Mouse (Mus musculus): ENCODE measurements around the gene Disp1. TPM values are rescaled to one million over a fixed set of nuclear protein-coding genes. Genes with fewer than 3 reads are reported as not detected.

The Disp1 gene
- polyA plus RNA-seq, 1 experiment from 2014 or later = 22.1 TPM

DNA sequence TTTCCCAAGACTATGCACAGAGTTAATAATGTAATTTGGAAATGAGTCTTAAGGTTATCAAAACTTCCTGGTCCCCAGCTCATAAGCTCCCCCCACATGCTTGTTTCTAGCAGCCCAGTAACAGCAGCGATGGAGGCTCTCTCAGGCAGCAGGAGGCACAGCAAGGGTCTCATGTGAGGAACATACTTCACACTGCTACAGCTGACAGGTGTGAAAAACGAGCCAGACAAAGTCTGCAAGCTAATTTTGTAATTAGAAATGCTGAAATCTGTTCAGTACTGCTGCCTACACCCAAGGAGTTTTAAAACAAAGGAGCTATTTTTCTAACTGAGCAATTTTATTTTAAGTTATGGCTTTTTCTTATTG lies 40.3 kb downstream of the Disp1 start:
- Histone ChIP-seq H3K36me3 (no peaks in the 10 kb centered on the region), H3K27ac (0 out of 2 replicates have a peak overlapping the region, but pooled peaks have one; percentile 67), H3K9me3 (no peaks in the 10 kb centered on the region), H3K4me3 (replicated peaks) (no peak overlapping the region), H3K4me1 (replicated peaks) (peaks cover 49% of the 10 kb centered on the region), H3K9ac (replicated peaks) (no peak overlapping the region), H3K4me2 (no peak overlapping the region), H3K27me3 (no peaks in the 10 kb centered on the region)
- WGBS = 19% methylated on average over 2 of the region's 2 CpGs
- no peak for ATAC-seq (ENCODE audit: insufficient number of reproducible peaks, insufficient read depth, low FRiP score, low TSS enrichment, low read depth)

- Histone ChIP-seq H3K4me1 (replicated peaks) (peaks cover 49% of the 10 kb centered on the region), H3K27me3 (no peaks in the 10 kb centered on the region), H3K9ac (replicated peaks) (no peak overlapping the region), H3K36me3 (no peaks in the 10 kb centered on the region), H3K9me3 (no peaks in the 10 kb centered on the region), H3K27ac (0 out of 2 replicates have a peak overlapping the region, but pooled peaks have one; percentile 67), H3K4me2 (no peak overlapping the region), H3K4me3 (replicated peaks) (no peak overlapping the region)
- ATAC-seq (ENCODE audit: insufficient number of reproducible peaks, insufficient read depth, low FRiP score, low TSS enrichment, low read depth) = no peak
- WGBS = 47% methylated on average over 2 of the region's 2 CpGs
These were observed 40.9 kb downstream of the Disp1 start for GRCm38 (mm10) chr1:183180301-183181029.

DNA sequence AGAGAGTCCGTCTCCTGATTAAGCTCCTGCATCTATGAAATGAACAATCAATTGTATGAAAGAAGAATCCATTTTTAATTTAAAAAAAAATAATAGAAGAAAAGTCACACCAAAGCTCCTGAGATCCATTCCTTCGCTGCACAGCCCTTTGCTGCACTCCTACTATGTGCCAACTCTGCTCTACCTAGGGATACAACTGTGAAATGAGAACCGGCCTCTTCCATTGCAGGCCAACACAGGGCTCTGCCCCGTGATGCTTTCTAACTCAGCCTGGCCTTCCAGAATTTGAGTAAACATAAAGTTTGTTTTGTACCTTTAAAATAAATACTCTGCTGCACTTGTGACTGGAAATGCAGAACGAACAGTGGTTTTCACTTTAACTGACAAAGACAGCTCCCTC lies 42.0 kb downstream of the Disp1 start:
- Histone ChIP-seq H3K4me1 (replicated peaks) (peaks cover 44% of the 10 kb centered on the region), H3K9ac (replicated peaks) (no peak overlapping the region), H3K4me3 (replicated peaks) (no peak overlapping the region), H3K27ac (no peak overlapping the region), H3K9me3 (no peaks in the 10 kb centered on the region), H3K27me3 (no peaks in the 10 kb centered on the region), H3K4me2 (no peak overlapping the region), H3K36me3 (no peaks in the 10 kb centered on the region)
- ATAC-seq (ENCODE audit: insufficient number of reproducible peaks, insufficient read depth, low FRiP score, low TSS enrichment, low read depth) = no peak
- WGBS = 88% methylated on average over 5 of the region's 5 CpGs

DNA sequence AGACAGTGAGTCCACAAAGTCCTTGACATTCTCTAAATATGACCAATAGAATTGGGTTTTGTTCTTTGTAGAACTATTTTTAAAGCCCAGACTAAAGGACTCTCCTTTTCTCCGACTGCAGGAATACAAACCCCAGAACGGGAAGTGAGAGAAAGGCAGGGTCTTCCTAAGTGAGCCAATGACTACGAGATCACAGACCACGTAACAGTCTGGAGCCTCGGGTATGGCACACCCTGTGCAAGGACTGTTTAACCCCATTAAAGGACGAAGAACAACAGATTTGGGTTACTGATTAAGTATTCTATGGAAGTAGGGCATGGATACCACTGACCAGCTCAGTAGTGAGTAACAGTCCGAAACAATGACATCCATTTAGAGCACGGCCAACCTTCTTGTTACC lies 46.1 kb downstream of the Disp1 start:
- H3K4me2 ChIP-seq = no peak overlapping the region
- no peak overlapping the region for H3K9ac ChIP-seq (replicated peaks)
- no peaks in the 10 kb centered on the region for H3K27me3 ChIP-seq

DNA sequence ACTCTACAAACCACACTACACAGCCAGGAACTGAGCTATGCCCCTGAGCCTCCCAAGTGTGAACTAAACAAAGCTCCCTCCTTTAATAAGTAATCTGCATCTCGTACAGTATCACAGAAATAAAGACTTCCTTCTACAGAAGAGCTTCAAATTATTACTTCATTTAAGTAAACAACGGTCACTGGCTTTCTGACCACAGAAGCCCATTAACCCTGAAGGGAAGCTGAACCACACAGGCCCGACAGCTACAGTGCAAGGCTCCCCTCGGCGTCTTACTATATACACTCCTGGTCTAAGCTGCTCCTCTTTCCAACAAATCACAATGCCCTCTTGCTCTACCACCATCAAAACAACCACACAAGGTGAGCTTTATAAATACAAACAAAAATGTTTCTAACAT lies 50.2 kb downstream of the Disp1 start:
- Histone ChIP-seq H3K9me3 (no peaks in the 10 kb centered on the region; the same call in 1 of the 2 replicates), H3K27me3 (no peaks in the 10 kb centered on the region), H3K36me3 (peaks cover 20% of the 10 kb centered on the region), H3K9ac (replicated peaks) (no peak overlapping the region), H3K27ac (no peak overlapping the region), H3K4me3 (replicated peaks) (no peak overlapping the region), H3K4me1 (replicated peaks) (peaks cover 27% of the 10 kb centered on the region), H3K4me2 (no peak overlapping the region)
- no peak for ATAC-seq (ENCODE audit: insufficient number of reproducible peaks, insufficient read depth, low FRiP score, low TSS enrichment, low read depth)
- 80% methylated on average over 5 of the region's 5 CpGs for WGBS

More for the DNA sequence above, 46.1 kb downstream of the Disp1 start:
- peaks cover 13% of the 10 kb centered on the region for H3K36me3 ChIP-seq
- WGBS = 93% methylated on average over 8 of the region's 8 CpGs
- H3K4me3 ChIP-seq (replicated peaks) = no peak overlapping the region
- peaks cover 18% of the 10 kb centered on the region for H3K4me1 ChIP-seq (replicated peaks)
- no peak overlapping the region for H3K27ac ChIP-seq
- ATAC-seq (ENCODE audit: insufficient number of reproducible peaks, insufficient read depth, low FRiP score, low TSS enrichment, low read depth) = no peak
- H3K9me3 ChIP-seq = no peaks in the 10 kb centered on the region

DNA sequence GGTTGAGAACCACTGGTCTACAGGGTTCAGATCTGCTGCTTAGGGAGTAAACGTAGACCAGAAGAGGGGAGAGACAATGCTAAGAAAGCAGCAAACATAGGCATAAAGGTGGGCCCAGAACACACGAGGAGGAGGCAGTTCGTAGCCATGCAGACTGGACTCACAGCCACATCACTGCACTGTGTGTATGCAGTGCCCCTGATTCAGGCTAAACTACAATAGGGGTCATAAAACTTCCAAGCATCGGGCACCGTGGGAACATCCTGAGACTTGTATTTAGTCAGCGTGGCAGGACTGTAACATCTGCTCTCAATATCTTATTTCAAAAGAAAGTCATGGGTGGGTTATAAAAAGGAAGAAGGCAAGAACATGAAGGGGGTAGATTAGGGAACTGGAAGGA lies 52.9 kb downstream of the Disp1 start:
- ATAC-seq (ENCODE audit: insufficient number of reproducible peaks, insufficient read depth, low FRiP score, low TSS enrichment, low read depth) = peak; percentile 64; the same call in 1 of the 2 replicates
- Histone ChIP-seq H3K4me2 (no peak overlapping the region), H3K27ac (peak overlapping the region; percentile 79)

DNA sequence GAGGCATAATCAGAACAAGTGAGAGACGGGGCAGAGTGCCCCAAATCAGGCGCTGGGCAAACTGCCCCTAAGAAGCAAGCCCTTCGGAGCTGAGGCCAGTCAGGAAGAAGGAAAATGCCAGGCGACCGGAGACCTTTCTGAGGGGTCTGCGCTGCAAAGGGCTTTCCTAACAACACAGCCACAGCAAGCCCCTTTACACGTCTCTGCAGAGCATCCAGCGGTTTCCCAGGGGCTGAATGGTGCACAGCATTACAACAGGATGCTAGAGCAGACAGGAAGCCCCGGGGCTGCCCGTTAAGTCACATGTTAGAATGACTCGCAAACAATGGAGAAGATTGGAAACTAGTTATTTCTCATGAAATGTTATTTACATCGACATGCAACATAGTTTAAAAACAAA lies 53.5 kb downstream of the Disp1 start:
- Histone ChIP-seq H3K27ac (peak overlapping the region; percentile 79), H3K9ac (replicated peaks) (no peak overlapping the region), H3K36me3 (peaks cover 20% of the 10 kb centered on the region), H3K4me2 (no peak overlapping the region), H3K27me3 (no peaks in the 10 kb centered on the region), H3K4me1 (replicated peaks) (peaks cover 56% of the 10 kb centered on the region), H3K4me3 (replicated peaks) (no peak overlapping the region), H3K9me3 (no peaks in the 10 kb centered on the region; the same call in 1 of the 2 replicates)
- ATAC-seq (ENCODE audit: insufficient number of reproducible peaks, insufficient read depth, low FRiP score, low TSS enrichment, low read depth) = no peak
- 46% methylated on average over 12 of the region's 12 CpGs for WGBS

More for the DNA sequence above, 52.9 kb downstream of the Disp1 start:
- 15% methylated on average over 6 of the region's 6 CpGs for WGBS
- Histone ChIP-seq H3K4me3 (replicated peaks) (no peak overlapping the region), H3K27me3 (no peaks in the 10 kb centered on the region), H3K4me1 (replicated peaks) (peaks cover 49% of the 10 kb centered on the region), H3K36me3 (peaks cover 27% of the 10 kb centered on the region), H3K9ac (replicated peaks) (no peak overlapping the region), H3K9me3 (no peaks in the 10 kb centered on the region; the same call in 1 of the 2 replicates)

- H3K9me3 ChIP-seq = no peaks in the 10 kb centered on the region; the same call in 1 of the 2 replicates
- H3K27me3 ChIP-seq = no peaks in the 10 kb centered on the region
- ATAC-seq (ENCODE audit: insufficient number of reproducible peaks, insufficient read depth, low FRiP score, low TSS enrichment, low read depth) = no peak
- H3K4me1 ChIP-seq (replicated peaks) = peaks cover 57% of the 10 kb centered on the region
- H3K36me3 ChIP-seq = peaks cover 19% of the 10 kb centered on the region
- no peak overlapping the region for H3K4me2 ChIP-seq
- 81% methylated on average over 5 of the region's 5 CpGs for WGBS
- H3K4me3 ChIP-seq (replicated peaks) = no peak overlapping the region
- no peak overlapping the region for H3K27ac ChIP-seq
- no peak overlapping the region for H3K9ac ChIP-seq (replicated peaks)
These were observed 54.6 kb downstream of the Disp1 start for GRCm38 (mm10) chr1:183166700-183167099.

- 29% methylated on average over 8 of the region's 8 CpGs for WGBS
- Histone ChIP-seq H3K9me3 (no peaks in the 10 kb centered on the region; the same call in 1 of the 2 replicates), H3K9ac (replicated peaks) (no peak overlapping the region), H3K4me2 (no peak overlapping the region), H3K27ac (peak overlapping the region; percentile 71), H3K4me3 (replicated peaks) (no peak overlapping the region), H3K4me1 (replicated peaks) (peaks cover 61% of the 10 kb centered on the region), H3K36me3 (peaks cover 14% of the 10 kb centered on the region), H3K27me3 (no peaks in the 10 kb centered on the region)
- no peak for ATAC-seq (ENCODE audit: insufficient number of reproducible peaks, insufficient read depth, low FRiP score, low TSS enrichment, low read depth)
These were observed 56.7 kb downstream of the Disp1 start for GRCm38 (mm10) chr1:183164648-183165071.

GRCm38 (mm10) chr1:183164190-183164580 lies 57.1 kb downstream of the Disp1 start:
- no peaks in the 10 kb centered on the region for H3K27me3 ChIP-seq
- peaks cover 14% of the 10 kb centered on the region for H3K36me3 ChIP-seq
- no peak for ATAC-seq (ENCODE audit: insufficient number of reproducible peaks, insufficient read depth, low FRiP score, low TSS enrichment, low read depth)
- no peaks in the 10 kb centered on the region; the same call in 1 of the 2 replicates for H3K9me3 ChIP-seq
- H3K4me1 ChIP-seq (replicated peaks) = peaks cover 58% of the 10 kb centered on the region
- H3K27ac ChIP-seq = peak overlapping the region; percentile 71
- H3K4me3 ChIP-seq (replicated peaks) = no peak overlapping the region
- H3K4me2 ChIP-seq = no peak overlapping the region
- H3K9ac ChIP-seq (replicated peaks) = no peak overlapping the region
- WGBS = 70% methylated on average over 6 of the region's 6 CpGs

GRCm38 (mm10) chr1:183163512-183164189 lies 57.7 kb downstream of the Disp1 start:
- Histone ChIP-seq H3K36me3 (peaks cover 14% of the 10 kb centered on the region), H3K9ac (replicated peaks) (no peak overlapping the region), H3K27ac (peak overlapping the region; percentile 71), H3K4me1 (replicated peaks) (peaks cover 57% of the 10 kb centered on the region), H3K4me2 (no peak overlapping the region), H3K9me3 (no peaks in the 10 kb centered on the region; the same call in 1 of the 2 replicates), H3K4me3 (replicated peaks) (no peak overlapping the region), H3K27me3 (no peaks in the 10 kb centered on the region)
- ATAC-seq (ENCODE audit: insufficient number of reproducible peaks, insufficient read depth, low FRiP score, low TSS enrichment, low read depth) = peak; percentile 75
- WGBS = 20% methylated on average over 5 of the region's 5 CpGs

Data from limb, embryonic 12.5 days (tissue).